Comparison of ENCODE assay signal across 8 mouse cellular contexts in the genomic region with DNA sequence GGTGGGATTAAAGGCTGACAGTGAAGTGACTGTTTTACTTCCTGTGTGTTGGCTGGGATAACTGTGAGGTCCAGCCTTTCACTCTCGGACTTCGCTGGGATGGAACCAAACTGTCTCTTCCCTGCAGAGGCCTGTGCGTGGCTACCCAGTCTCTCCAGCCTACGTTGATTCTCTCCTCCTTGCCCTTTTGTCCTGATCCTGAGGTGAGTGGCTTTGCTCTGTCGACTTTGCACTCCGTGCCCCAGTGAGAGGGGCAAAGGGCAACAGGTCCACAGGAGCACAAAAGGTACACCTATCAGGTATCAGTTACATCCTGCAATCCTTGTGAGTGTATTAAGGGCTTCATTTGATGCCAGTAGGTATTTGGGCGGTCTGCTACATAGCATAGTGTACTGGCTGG. TPM values are rescaled to one million over a fixed set of nuclear protein-coding genes. Genes with fewer than 3 reads are reported as not detected.
A peak's percentile ranks its signal among the peaks of the same experiment; 100 is the strongest.
DNase-seq lines count a peak whose midpoint lies in the region; ATAC-seq and TF ChIP-seq lines count a peak whose summit lies in the region.

A gene (plus strand): TSS at position 87 of the 400 bp plus-strand sequence.

- no peak within 1 kb of the TSS for H3K4me2 ChIP-seq in forebrain, embryonic 16.5 days (ENCODE audit: low read length)
- peak within 1 kb of the TSS; percentile 36 for H3K4me2 ChIP-seq in hindbrain, embryonic 14.5 days (replicated peaks)
- H3K4me2 ChIP-seq in limb, embryonic 14.5 days (replicated peaks; ENCODE audit: low read depth, low read length, severe bottlenecking): peak within 1 kb of the TSS; percentile 41
- H3K4me2 ChIP-seq in stomach, postnatal 0 days (replicated peaks; ENCODE audit: low read depth): peak within 1 kb of the TSS; percentile 47

- H3K36me3 ChIP-seq in forebrain, embryonic 16.5 days (ENCODE audit: control insufficient read depth, insufficient read depth): peaks cover 31% of the 10 kb centered on the region
- peaks cover 50% of the 10 kb centered on the region for H3K36me3 ChIP-seq in hindbrain, embryonic 14.5 days (replicated peaks; ENCODE audit: control insufficient read depth, insufficient read depth)
- no peaks in the 10 kb centered on the region for H3K36me3 ChIP-seq in limb, embryonic 14.5 days (ENCODE audit: control insufficient read depth, insufficient read depth, low read length)
- H3K36me3 ChIP-seq in stomach, postnatal 0 days (ENCODE audit: control insufficient read depth, insufficient read depth, low read length): no peaks in the 10 kb centered on the region

- ATAC-seq in forebrain, embryonic 16.5 days: no peak
- no peak for ATAC-seq in hindbrain, embryonic 14.5 days (ENCODE audit: low FRiP score)
- no peak for ATAC-seq in limb, embryonic 14.5 days (ENCODE audit: low FRiP score, low read depth)
- ATAC-seq in stomach, postnatal 0 days (ENCODE audit: low FRiP score, low TSS enrichment): no peak

- 87% methylated on average over 7 of the region's 7 CpGs for WGBS in forebrain, embryonic 16.5 days
- 77% methylated on average over 7 of the region's 7 CpGs for WGBS in hindbrain, embryonic 14.5 days
- WGBS in limb, embryonic 14.5 days: 70% methylated on average over 7 of the region's 7 CpGs
- whole genome bisulfite sequencing in stomach, postnatal 0 days: 69% methylated on average over 7 of the region's 7 CpGs

- no peak within 1 kb of the TSS for H3K4me3 ChIP-seq in forebrain, embryonic 16.5 days (replicated peaks; ENCODE audit: low read length)
- H3K4me3 ChIP-seq in hindbrain, embryonic 14.5 days (replicated peaks; ENCODE audit: low read length): no peak within 1 kb of the TSS
- H3K4me3 ChIP-seq in limb, embryonic 14.5 days (replicated peaks; ENCODE audit: low read length): no peak within 1 kb of the TSS
- peak within 1 kb of the TSS; percentile 27 for H3K4me3 ChIP-seq in stomach, postnatal 0 days (ENCODE audit: low read depth, low read length)

- H3K9me3 ChIP-seq in forebrain, embryonic 16.5 days (ENCODE audit: control insufficient read depth, low read length): peaks cover 16% of the 10 kb centered on the region
- peaks cover 22% of the 10 kb centered on the region for H3K9me3 ChIP-seq in hindbrain, embryonic 14.5 days (ENCODE audit: control insufficient read depth, low read length)
- H3K9me3 ChIP-seq in limb, embryonic 14.5 days (ENCODE audit: control insufficient read depth, low read length): peaks cover 23% of the 10 kb centered on the region
- H3K9me3 ChIP-seq in stomach, postnatal 0 days (ENCODE audit: control insufficient read depth, low read length): peaks cover 12% of the 10 kb centered on the region; the same call in 1 of the 2 replicates

- no peaks in the 10 kb centered on the region for H3K27me3 ChIP-seq in forebrain, embryonic 16.5 days (replicated peaks; ENCODE audit: control insufficient read depth, insufficient read depth, low read length)
- H3K27me3 ChIP-seq in hindbrain, embryonic 14.5 days (ENCODE audit: control insufficient read depth, insufficient read depth, low read length): no peaks in the 10 kb centered on the region
- no peaks in the 10 kb centered on the region for H3K27me3 ChIP-seq in limb, embryonic 14.5 days (ENCODE audit: control insufficient read depth, insufficient read depth, low read length)
- no peaks in the 10 kb centered on the region for H3K27me3 ChIP-seq in stomach, postnatal 0 days (ENCODE audit: control insufficient read depth, insufficient read depth, low read length)

- no peak within 1 kb of the TSS for H3K27ac ChIP-seq in forebrain, embryonic 16.5 days (ENCODE audit: low read length)
- no peak within 1 kb of the TSS; the same call in 1 of the 2 replicates for H3K27ac ChIP-seq in hindbrain, embryonic 14.5 days
- no peak within 1 kb of the TSS for H3K27ac ChIP-seq in limb, embryonic 14.5 days (replicated peaks; ENCODE audit: low read depth, low read length)
- H3K27ac ChIP-seq in stomach, postnatal 0 days (replicated peaks): no peak within 1 kb of the TSS

- TF ChIP-seq EP300 in stomach, postnatal 0 days (optimal IDR thresholded peaks at IDR 0.05): no peak

- peaks cover 2% of the 10 kb centered on the region; the same call in 1 of the 2 replicates for H3K4me1 ChIP-seq in forebrain, embryonic 16.5 days (replicated peaks; ENCODE audit: control insufficient read depth, insufficient read depth, low read length)
- H3K4me1 ChIP-seq in hindbrain, embryonic 14.5 days (replicated peaks; ENCODE audit: control insufficient read depth, insufficient read depth, low read length): no peaks in the 10 kb centered on the region; the same call in 1 of the 2 replicates
- no peaks in the 10 kb centered on the region for H3K4me1 ChIP-seq in limb, embryonic 14.5 days (ENCODE audit: control insufficient read depth, insufficient read depth, low read length)
- H3K4me1 ChIP-seq in stomach, postnatal 0 days (replicated peaks; ENCODE audit: control insufficient read depth, insufficient read depth): no peaks in the 10 kb centered on the region

- no peak within 1 kb of the TSS for H3K9ac ChIP-seq in forebrain, embryonic 16.5 days (replicated peaks; ENCODE audit: low read depth, low read length)
- no peak within 1 kb of the TSS for H3K9ac ChIP-seq in hindbrain, embryonic 14.5 days
- no peak within 1 kb of the TSS for H3K9ac ChIP-seq in limb, embryonic 14.5 days (ENCODE audit: low read depth, low read length, severe bottlenecking)
- no peak within 1 kb of the TSS; the same call in 1 of the 2 replicates for H3K9ac ChIP-seq in stomach, postnatal 0 days (ENCODE audit: low read length)

- no peak for TF ChIP-seq POLR2A in limb, embryonic 14.5 days (IDR thresholded peaks at IDR 0.05; ENCODE audit: borderline replicate concordance, extremely low read depth, insufficient read depth, insufficient read length)

- no peak for DNase-seq in urinary bladder, adult 2 months (ENCODE audit: low spot score)
- DNase-seq in urinary bladder, postnatal 14 days (ENCODE audit: low spot score): no peak
- no peak for DNase-seq in hindbrain, embryonic 14.5 days (ENCODE audit: low spot score)
- DNase-seq in limb, embryonic 14.5 days (ENCODE audit: low spot score): no peak
- DNase-seq in stomach, postnatal 0 days (ENCODE audit: low spot score): no peak
- DNase-seq in retina, postnatal 1 day: no peak
- DNase-seq in Muller cell, postnatal 12 days (ENCODE audit: inconsistent ontology term): no peak

- TF ChIP-seq CTCF in stomach, postnatal 0 days (IDR thresholded peaks at IDR 0.05; ENCODE audit: low read depth): no peak

RNA-seq across cellular contexts. Expression of the gene that starts here (rescaled TPM):
- polyA plus RNA-seq in urinary bladder, adult 2 months (2012; rRNA removed): 28.7 and 32.1 TPM in 2 replicates
- polyA plus RNA-seq in forebrain, embryonic 16.5 days (2015; fragmentation: Nextera tagmentation; extraction: Ambion mirVana): 43.9 and 48.3 TPM in 2 replicates
- polyA plus RNA-seq in hindbrain, embryonic 14.5 days (2014; fragmentation: Nextera tagmentation; extraction: Ambion mirVana): 45.3 and 52.2 TPM in 2 replicates
- polyA plus RNA-seq in limb, embryonic 14.5 days (2012; rRNA removed): 37.1 and 49.2 TPM in 2 replicates
- polyA plus RNA-seq in limb, embryonic 14.5 days (2014; fragmentation: Nextera tagmentation; extraction: Ambion mirVana): 42.2 and 42.7 TPM in 2 replicates
- polyA plus RNA-seq in stomach, postnatal 0 days (2015; fragmentation: Nextera tagmentation; extraction: Ambion mirVana): 20.6 and 22.5 TPM in 2 replicates
